ENCODE assay signal across 10 mouse cellular contexts in the genomic region with DNA sequence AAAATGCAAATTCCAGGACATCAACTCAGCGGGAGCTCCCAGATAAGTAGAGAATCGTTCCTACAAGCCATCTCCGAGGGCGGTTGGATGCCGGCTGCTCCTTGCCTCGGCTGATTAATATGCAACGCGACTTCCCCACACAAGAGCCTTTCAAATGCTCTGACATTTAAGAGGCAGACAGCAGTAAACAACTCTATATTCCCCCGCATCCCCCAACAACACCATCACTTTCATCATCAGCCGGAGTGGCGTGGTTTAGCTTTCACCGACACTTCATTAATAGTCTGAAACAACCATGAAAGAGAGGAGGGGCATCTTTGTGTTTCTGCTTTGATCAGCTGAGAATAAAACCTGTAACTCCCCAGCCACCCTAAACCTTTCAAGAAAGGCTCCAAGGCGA. TPM values are rescaled to one million over a fixed set of nuclear protein-coding genes. Genes with fewer than 3 reads are reported as not detected.
A peak's percentile ranks its signal among the peaks of the same experiment; 100 is the strongest.
DNase-seq lines count a peak whose midpoint lies in the region; ATAC-seq lines count a peak whose summit lies in the region.
"Had no signal": no experiment of that assay in that cellular context is flagged by ENCODE, and none has a peak within 500 bp of the region (broad histone marks: within the 10 kb centered on the region; RNA-seq: fewer than 3 reads in every experiment).

No protein-coding gene starts in this region.

- 14% methylated on average over 13 of the region's 13 CpGs for WGBS in midbrain, embryonic 11.5 days

- H3K9ac ChIP-seq in midbrain, embryonic 11.5 days (ENCODE audit: low read length), result no peak overlapping the region

- H3K27ac ChIP-seq in midbrain, embryonic 11.5 days (ENCODE audit: low read depth, low read length), result no peak overlapping the region

- ATAC-seq in midbrain, embryonic 11.5 days (ENCODE audit: low FRiP score), result no peak

- no peak overlapping the region for H3K4me3 ChIP-seq in midbrain, embryonic 11.5 days (ENCODE audit: low read depth, low read length)
- H3K4me3 ChIP-seq: myocyte had no signal

- peak overlapping the region; percentile 12; the same call in 1 of the 2 replicates for H3K4me2 ChIP-seq in midbrain, embryonic 11.5 days

- H3K27me3 ChIP-seq in midbrain, embryonic 11.5 days (ENCODE audit: control insufficient read depth, insufficient read depth, low read length), result no peaks in the 10 kb centered on the region

- peak; percentile 65 for DNase-seq in heart, adult 11 months
- DNase-seq in heart, adult 8-10 months (ENCODE audit: low spot score), result no peak
- peak; percentile 47 for DNase-seq in ES-CJ7 (ENCODE audit: low read depth, low spot score)
- peak; percentile 15 to 16 for DNase-seq in frontal cortex, postnatal 10 days (ENCODE audit: low spot score in 2 of 2)
- DNase-seq in midbrain, embryonic 11.5 days (ENCODE audit: low spot score, missing footprints), result no peak
- no peak for DNase-seq in cerebellum, postnatal 25 days
- no peak for DNase-seq in cerebellum, adult 9-11 months
- DNase-seq in thymus, postnatal 10 days (ENCODE audit: low spot score in 2 of 2), result no peak

- H3K36me3 ChIP-seq in midbrain, embryonic 11.5 days (ENCODE audit: control insufficient read depth, insufficient read depth, low read length), result no peaks in the 10 kb centered on the region

- H3K4me1 ChIP-seq in midbrain, embryonic 11.5 days (ENCODE audit: control insufficient read depth, insufficient read depth, low read length), result no peaks in the 10 kb centered on the region

- no peaks in the 10 kb centered on the region for H3K9me3 ChIP-seq in midbrain, embryonic 11.5 days (ENCODE audit: control insufficient read depth, low read length)

RNA-seq across cellular contexts. Expression of gene Rxfp2, which starts 53.7 kb away (rescaled TPM):
- not detected for total RNA-seq in heart, adult 8-10 months (2022)
- 0.39 and 0.78 TPM in 2 replicates for polyA plus RNA-seq in midbrain, embryonic 11.5 days (2014; fragmentation: Nextera tagmentation; extraction: Ambion mirVana)
- total RNA-seq: adrenal gland, adult 18-20 months had no signal
- polyA plus RNA-seq: myocyte had no signal

Comparison
In these comparisons a context has a peak if more than half of its experiments do, and no peak if none do; other contexts are left out.
1. DNase-seq: peak in heart, adult 11 months (single experiment), ES-CJ7 (single experiment) and frontal cortex, postnatal 10 days (2 of 2); none in heart, adult 8-10 months (single experiment), midbrain, embryonic 11.5 days (single experiment), cerebellum, postnatal 25 days (0 of 2), cerebellum, adult 9-11 months (single experiment) and thymus, postnatal 10 days (0 of 2).